Mouse (Mus musculus) kidney, postnatal 0 days (tissue): ENCODE data around the gene Mief2. TPM values are rescaled to one million over a fixed set of nuclear protein-coding genes. Genes with fewer than 3 reads are reported as not detected.
A peak's percentile ranks its signal among the peaks of the same experiment; 100 is the strongest.

Experiments
- ATAC-seq: fragments of 200-750 bp; cut with Nextera tagmentation; replicated peaks from 2 replicates; pipeline ENCODE4 v1.8.0; 2017; ENCODE audit warnings: low read depth, moderate number of reproducible peaks, moderate TSS enrichment, moderate library complexity; ENCODE audit not compliant: low FRiP score
- DNase-seq: peaks from one replicate; pipeline ENCODE4 v3.0.0-alpha.2; 2016; ENCODE audit warnings: low spot score
- H3K27ac ChIP-seq: fragments of 300-500 bp; sonication (generic); 2 replicates; pipeline ENCODE4 v1.5.1; 2014; ENCODE audit warnings: mild to moderate bottlenecking
- H3K27me3 ChIP-seq: fragments of 300-500 bp; sonication (generic); 2 replicates; pipeline ENCODE4 v1.6.1; 2014; ENCODE audit warnings: low read length, mixed read lengths; ENCODE audit not compliant: insufficient read depth
- H3K36me3 ChIP-seq: fragments of 300-500 bp; sonication (generic); 2 replicates; pipeline ENCODE4 v1.6.1; 2014; ENCODE audit warnings: low read length, mixed read lengths; ENCODE audit not compliant: insufficient read depth
- H3K4me1 ChIP-seq: fragments of 300-500 bp; sonication (generic); replicated peaks from 2 replicates; pipeline ENCODE4 v1.6.1; 2014; ENCODE audit warnings: antibody characterized with exemption, low read length, mixed read lengths; ENCODE audit not compliant: insufficient read depth
- H3K4me2 ChIP-seq: fragments of 300-500 bp; sonication (generic); 2 replicates; pipeline ENCODE4 v1.6.1; 2014; ENCODE audit warnings: mild to moderate bottlenecking, low read length, moderate library complexity, mixed read lengths
- H3K4me3 ChIP-seq: fragments of 300-500 bp; sonication (generic); replicated peaks from 2 replicates; pipeline ENCODE4 v1.5.1; 2014; ENCODE audit warnings: low read depth, low read length
- H3K9ac ChIP-seq: fragments of 300-500 bp; sonication (generic); 2 replicates; pipeline ENCODE4 v1.6.1; 2014; ENCODE audit warnings: low read depth, low read length
- H3K9me3 ChIP-seq: fragments of 300-500 bp; sonication (generic); replicated peaks from 2 replicates; pipeline ENCODE4 v1.6.1; 2016; ENCODE audit warnings: low read length, inconsistent platforms, mixed read lengths
- CTCF ChIP-seq: IDR thresholded peaks from 2 replicates; pipeline ENCODE4 v1.5.1; 2016; ENCODE audit warnings: antibody characterized with exemption, low read depth, mild to moderate bottlenecking, moderate library complexity
- WGBS: fragments of 180-500 bp; shearing (Covaris S2); extraction: QIAGEN DNeasy Blood & Tissue Kit; methylation state at CpG from one replicate; pipeline ENCODE4 v1.1.7; 2014; 5-methylcytosine and 5-hydroxymethylcytosine counted together
- polyA plus RNA-seq: library from polyadenylated mRNA; unstranded; fragments of >200 nt; fragmentation: Nextera tagmentation; extraction: Ambion mirVana; gene quantifications from 2 replicates; pipeline ENCODE4 v1.2.1, GENCODE M21; 2015

The Mief2 gene
- polyA plus RNA-seq, 1 experiment from 2014 or later, result 14.5 TPM

GRCm38 (mm10) chr11:60761681-60762080 lies 33.5 kb downstream of the Mief2 start:
- TF ChIP-seq CTCF, result no peak
- Histone ChIP-seq H3K27ac (no peak overlapping the region), H3K9me3 (no peaks in the 10 kb centered on the region), H3K9ac (no peak overlapping the region), H3K36me3 (peaks cover 22% of the 10 kb centered on the region; the same call in 1 of the 2 replicates), H3K4me1 (no peaks in the 10 kb centered on the region), H3K27me3 (no peaks in the 10 kb centered on the region), H3K4me3 (no peak overlapping the region), H3K4me2 (no peak overlapping the region)
- DNase-seq, result no peak
- WGBS, result 87% methylated on average over 3 of the region's 3 CpGs
- no peak for ATAC-seq

GRCm38 (mm10) chr11:60766969-60767368 lies 38.8 kb downstream of the Mief2 start:
- peak; percentile 18 for DNase-seq
- H3K36me3 ChIP-seq, result no peaks in the 10 kb centered on the region
- H3K4me1 ChIP-seq, result no peaks in the 10 kb centered on the region
- no peak overlapping the region for H3K9ac ChIP-seq
- H3K27ac ChIP-seq, result no peak overlapping the region
- 89% methylated on average over 4 of the region's 4 CpGs for WGBS
- H3K27me3 ChIP-seq, result no peaks in the 10 kb centered on the region
- no peaks in the 10 kb centered on the region for H3K9me3 ChIP-seq
- TF ChIP-seq CTCF, result peak; percentile 39
- H3K4me3 ChIP-seq, result no peak overlapping the region
- no peak overlapping the region for H3K4me2 ChIP-seq
- ATAC-seq, result no peak

- H3K4me3 ChIP-seq, result no peak overlapping the region
- ATAC-seq (no peak), DNase-seq (no peak)
- H3K36me3 ChIP-seq, result no peaks in the 10 kb centered on the region
- WGBS, result 95% methylated on average over 2 of the region's 2 CpGs
- TF ChIP-seq CTCF, result no peak
- H3K4me2 ChIP-seq, result no peak overlapping the region
- H3K4me1 ChIP-seq, result no peaks in the 10 kb centered on the region
- no peaks in the 10 kb centered on the region for H3K9me3 ChIP-seq
- no peak overlapping the region for H3K9ac ChIP-seq
- no peak overlapping the region for H3K27ac ChIP-seq
- H3K27me3 ChIP-seq, result no peaks in the 10 kb centered on the region
Measured at GRCm38 (mm10) chr11:60769322-60769721, 41.1 kb downstream of the Mief2 start.

GRCm38 (mm10) chr11:60770776-60771175 lies 42.6 kb downstream of the Mief2 start:
- ATAC-seq, result no peak
- H3K4me2 ChIP-seq, result no peak overlapping the region
- no peak overlapping the region for H3K9ac ChIP-seq
- no peak for DNase-seq
- H3K27me3 ChIP-seq, result no peaks in the 10 kb centered on the region
- WGBS, result 82% methylated on average over 3 of the region's 3 CpGs
- H3K36me3 ChIP-seq, result no peaks in the 10 kb centered on the region
- peaks cover 4% of the 10 kb centered on the region; the same call in 1 of the 2 replicates for H3K4me1 ChIP-seq
- TF ChIP-seq CTCF, result no peak
- no peak overlapping the region for H3K27ac ChIP-seq
- no peak overlapping the region for H3K4me3 ChIP-seq
- no peaks in the 10 kb centered on the region for H3K9me3 ChIP-seq

GRCm38 (mm10) chr11:60772161-60772560 lies 44.0 kb downstream of the Mief2 start:
- no peaks in the 10 kb centered on the region for H3K9me3 ChIP-seq

GRCm38 (mm10) chr11:60774158-60774689 lies 46.0 kb downstream of the Mief2 start:
- Histone ChIP-seq H3K4me2 (no peak overlapping the region), H3K9ac (no peak overlapping the region), H3K27me3 (no peaks in the 10 kb centered on the region), H3K27ac (no peak overlapping the region), H3K4me1 (peaks cover 24% of the 10 kb centered on the region), H3K36me3 (no peaks in the 10 kb centered on the region), H3K4me3 (no peak overlapping the region), H3K9me3 (no peaks in the 10 kb centered on the region)
- DNase-seq (no peak), ATAC-seq (no peak)
- WGBS, result 82% methylated on average over 3 of the region's 3 CpGs
- TF ChIP-seq CTCF, result no peak

More at GRCm38 (mm10) chr11:60772161-60772560, 44.0 kb downstream of the Mief2 start:
- WGBS, result 89% methylated on average over 4 of the region's 4 CpGs
- DNase-seq (no peak), ATAC-seq (no peak)
- no peak overlapping the region for H3K9ac ChIP-seq
- no peak overlapping the region for H3K27ac ChIP-seq
- no peak overlapping the region for H3K4me3 ChIP-seq
- peak; percentile 28; the same call in 1 of the 2 replicates for TF ChIP-seq CTCF
- H3K27me3 ChIP-seq, result no peaks in the 10 kb centered on the region
- no peaks in the 10 kb centered on the region for H3K36me3 ChIP-seq
- H3K4me1 ChIP-seq, result peaks cover 9% of the 10 kb centered on the region; the same call in 1 of the 2 replicates
- H3K4me2 ChIP-seq, result no peak overlapping the region

GRCm38 (mm10) chr11:60774841-60775240 lies 46.6 kb downstream of the Mief2 start:
- Histone ChIP-seq H3K36me3 (no peaks in the 10 kb centered on the region), H3K27ac (no peak overlapping the region), H3K27me3 (no peaks in the 10 kb centered on the region), H3K9ac (no peak overlapping the region), H3K4me1 (peaks cover 30% of the 10 kb centered on the region), H3K9me3 (no peaks in the 10 kb centered on the region), H3K4me3 (no peak overlapping the region), H3K4me2 (no peak overlapping the region; the same call in 1 of the 2 replicates)
- 70% methylated on average over 1 of the region's 1 CpGs for WGBS
- no peak for TF ChIP-seq CTCF
- ATAC-seq (no peak), DNase-seq (no peak)
